Mouse (Mus musculus) stomach, embryonic 15.5 days (tissue): ENCODE results near the gene Ankmy2. TPM values are rescaled to one million over a fixed set of nuclear protein-coding genes. Genes with fewer than 3 reads are reported as not detected.
A peak's percentile ranks its signal among the peaks of the same experiment; 100 is the strongest.
"Not testable (repeated sequence)": the region's sequence is repeated elsewhere in the genome, so short reads cannot be mapped to it uniquely, and the experiment has no call there.

Source experiments
- ATAC-seq: fragments of 200-750 bp; cut with Nextera tagmentation; 2 replicates; pipeline ENCODE4 v1.8.0; 2017; ENCODE audit warnings: low read depth, moderate number of reproducible peaks, moderate TSS enrichment; ENCODE audit not compliant: insufficient read depth, low FRiP score
- H3K27ac ChIP-seq: fragments of 300-500 bp; sonication (generic); 2 replicates; pipeline ENCODE4 v1.5.1; 2015; ENCODE audit warnings: mild to moderate bottlenecking, inconsistent platforms
- H3K27me3 ChIP-seq: fragments of 300-500 bp; sonication (generic); replicated peaks from 2 replicates; pipeline ENCODE4 v1.6.1; 2015; ENCODE audit warnings: inconsistent platforms
- H3K36me3 ChIP-seq: fragments of 300-500 bp; sonication (generic); 2 replicates; pipeline ENCODE4 v1.6.1; 2015; ENCODE audit warnings: inconsistent platforms
- H3K4me1 ChIP-seq: fragments of 300-500 bp; sonication (generic); 2 replicates; pipeline ENCODE4 v1.6.1; 2015; ENCODE audit warnings: inconsistent platforms
- H3K4me2 ChIP-seq: fragments of 300-500 bp; sonication (generic); 2 replicates; pipeline ENCODE4 v1.6.1; 2015; ENCODE audit warnings: mild to moderate bottlenecking, inconsistent platforms
- H3K4me3 ChIP-seq: fragments of 300-500 bp; sonication (generic); replicated peaks from 2 replicates; pipeline ENCODE4 v1.5.1; 2015; ENCODE audit warnings: inconsistent platforms
- H3K9ac ChIP-seq: fragments of 300-500 bp; sonication (generic); 2 replicates; pipeline ENCODE4 v1.6.1; 2015; ENCODE audit warnings: inconsistent platforms
- H3K9me3 ChIP-seq: fragments of 300-500 bp; sonication (generic); 2 replicates; pipeline ENCODE4 v1.6.1; 2016; ENCODE audit warnings: inconsistent platforms
- WGBS: fragments of 180-500 bp; shearing (Covaris S2); methylation state at CpG from one replicate; pipeline ENCODE4 v1.1.7; 2015; 5-methylcytosine and 5-hydroxymethylcytosine counted together
- polyA plus RNA-seq: library from polyadenylated mRNA; unstranded; fragments of >200 nt; fragmentation: Nextera tagmentation; extraction: Ambion mirVana; gene quantifications from 2 replicates; pipeline ENCODE4 v1.2.1, GENCODE M21; 2015

The Ankmy2 gene
- polyA plus RNA-seq, 1 experiment from 2014 or later: 41.3 TPM

DNA sequence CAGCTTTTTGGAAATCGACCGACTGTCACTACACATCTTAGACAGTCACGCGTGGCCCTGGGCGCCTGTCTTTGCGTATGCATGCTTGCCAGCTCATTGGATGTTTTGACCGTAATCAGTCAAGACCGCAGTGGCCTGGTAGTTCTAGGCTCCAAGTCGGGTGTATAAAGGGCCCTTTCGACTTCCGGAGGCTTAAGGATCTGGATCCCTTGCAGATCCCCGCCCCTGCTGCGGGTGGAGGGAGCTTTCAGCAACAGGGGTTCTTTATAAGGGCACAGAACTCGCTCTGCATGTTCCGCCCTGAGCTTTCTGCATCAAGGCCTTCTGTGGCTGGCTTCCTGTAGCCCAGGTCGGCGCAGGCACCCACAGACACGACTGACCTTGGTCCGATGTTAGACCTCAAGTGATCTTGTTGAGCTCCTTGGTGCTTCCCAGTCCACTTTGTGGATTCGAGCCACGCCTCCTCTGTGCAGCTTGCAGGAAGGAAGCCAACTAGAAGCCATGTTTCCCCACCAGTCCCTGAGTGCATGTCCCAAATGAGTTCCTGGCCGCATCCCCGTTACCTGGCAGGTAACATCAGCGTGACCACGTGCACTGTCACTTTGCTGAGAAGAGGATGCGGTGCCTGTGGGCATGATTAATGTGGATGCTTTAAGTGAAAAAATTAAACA is 859 bp downstream of the Ankmy2 start, which contains the start of gene Bzw2:
Bzw2 (minus strand) TSS at position 443 of the 671 bp plus-strand sequence.
- WGBS: 2% methylated on average over 26 of the region's 26 CpGs
- H3K27me3 ChIP-seq: no peaks in the 10 kb centered on the region
- ATAC-seq: peak; percentile 45; the same call in 1 of the 2 replicates

DNA sequence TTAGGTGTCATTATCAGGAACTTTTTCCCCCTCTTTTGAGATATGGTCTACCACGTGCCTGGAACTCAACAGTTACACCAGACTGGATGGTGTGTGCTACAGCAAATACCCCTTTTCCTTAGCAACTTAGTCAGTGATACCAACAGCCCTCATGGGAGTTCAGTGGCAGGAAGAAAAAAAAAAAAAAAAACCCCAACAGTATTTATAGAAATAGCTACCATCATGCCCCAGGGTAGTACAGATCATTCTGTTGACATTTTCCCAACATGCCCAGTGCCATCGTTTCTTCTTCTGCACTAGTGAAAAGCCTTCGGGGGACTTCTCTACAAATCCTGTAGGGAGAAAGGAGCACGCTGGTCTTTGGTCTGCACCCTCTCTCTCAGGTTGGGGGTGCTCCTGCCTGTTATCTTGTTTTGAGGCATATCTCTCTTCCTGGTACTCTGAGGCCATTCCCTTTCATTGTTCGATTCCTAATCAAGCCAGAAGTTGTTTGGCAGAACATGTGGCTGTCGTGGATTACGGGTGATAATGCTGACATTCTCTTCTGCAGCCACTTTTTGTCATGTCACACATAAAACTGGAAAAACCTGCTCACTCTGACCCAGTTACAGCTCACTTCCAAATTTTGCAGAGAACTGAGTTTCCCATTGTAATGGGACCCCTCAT is 7.3 kb downstream of the Ankmy2 start:
- ATAC-seq: no peak
- Histone ChIP-seq H3K27ac (no peak overlapping the region), H3K4me3 (no peak overlapping the region), H3K9me3 (no peaks in the 10 kb centered on the region), H3K36me3 (peaks cover 2% of the 10 kb centered on the region; the same call in 1 of the 2 replicates), H3K4me2 (no peak overlapping the region), H3K4me1 (0 out of 2 replicates have a peak, but pooled peaks cover 2% of the 10 kb centered on the region), H3K27me3 (no peaks in the 10 kb centered on the region), H3K9ac (no peak overlapping the region)
- WGBS: 69% methylated on average over 7 of the region's 7 CpGs

More for the DNA sequence above, 859 bp downstream of the Ankmy2 start, which contains the start of gene Bzw2:
- Histone ChIP-seq H3K9me3 (no peaks in the 10 kb centered on the region), H3K36me3 (no peaks in the 10 kb centered on the region; the same call in 1 of the 2 replicates), H3K4me1 (0 out of 2 replicates have a peak, but pooled peaks cover 5% of the 10 kb centered on the region), H3K4me3 (peak within 1 kb of the TSS; percentile 97), H3K4me2 (peak within 1 kb of the TSS; percentile 80), H3K27ac (peak within 1 kb of the TSS; percentile 94), H3K9ac (peak within 1 kb of the TSS; percentile 54)

DNA sequence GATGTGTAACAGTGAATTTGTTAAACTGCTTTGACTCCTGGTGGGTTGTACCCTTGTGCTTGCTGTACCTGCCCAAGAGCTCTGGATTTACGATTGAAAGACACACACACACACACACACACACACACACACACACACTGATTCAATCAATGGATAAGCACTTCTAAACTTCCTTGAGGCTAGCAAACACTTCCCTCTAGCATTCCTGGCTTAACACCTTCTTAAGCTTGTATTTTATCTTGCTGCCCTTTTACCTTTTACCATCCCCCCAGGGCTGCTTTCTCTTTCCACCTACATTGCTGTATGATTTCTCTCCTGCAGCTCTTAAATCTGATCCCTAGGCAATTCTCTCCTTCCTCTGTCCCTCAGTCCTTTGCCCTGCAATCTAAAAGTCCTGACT is 8.4 kb downstream of the Ankmy2 start:
- ATAC-seq: peak; percentile 47; the same call in 1 of the 2 replicates
- Histone ChIP-seq H3K27me3 (no peaks in the 10 kb centered on the region), H3K9me3 (no peaks in the 10 kb centered on the region), H3K4me3 (no peak overlapping the region), H3K27ac (no peak overlapping the region), H3K36me3 (peaks cover 2% of the 10 kb centered on the region; the same call in 1 of the 2 replicates), H3K4me2 (no peak overlapping the region), H3K4me1 (0 out of 2 replicates have a peak, but pooled peaks cover 2% of the 10 kb centered on the region), H3K9ac (no peak overlapping the region)
- 42% methylated on average over 1 of the region's 1 CpGs for WGBS

DNA sequence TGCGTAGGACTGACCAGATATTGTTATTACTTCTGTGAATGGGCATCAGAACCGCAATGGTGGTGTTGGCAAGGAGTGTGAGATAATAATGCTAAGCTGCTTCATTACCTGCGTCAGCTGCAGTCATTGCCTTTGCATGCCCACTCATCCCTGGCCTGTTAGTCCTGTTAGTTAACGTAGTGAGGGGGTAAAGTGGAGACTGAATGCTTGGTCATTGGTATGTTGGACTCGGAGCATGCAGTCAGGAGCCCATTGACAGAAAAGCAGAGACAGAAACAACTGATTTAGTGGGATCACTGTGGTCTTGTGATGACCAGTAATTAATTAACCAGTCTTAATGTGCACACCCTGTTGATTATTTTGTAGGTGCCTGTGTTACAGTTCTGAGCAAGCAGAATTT is 20.3 kb downstream of the Ankmy2 start:
- H3K4me1 ChIP-seq: no peaks in the 10 kb centered on the region
- no peak for ATAC-seq
- H3K4me2 ChIP-seq: no peak overlapping the region
- no peaks in the 10 kb centered on the region for H3K9me3 ChIP-seq
- no peaks in the 10 kb centered on the region for H3K27me3 ChIP-seq
- WGBS: 90% methylated on average over 5 of the region's 5 CpGs
- H3K27ac ChIP-seq: no peak overlapping the region
- H3K4me3 ChIP-seq: no peak overlapping the region
- peaks cover 21% of the 10 kb centered on the region for H3K36me3 ChIP-seq
- no peak overlapping the region for H3K9ac ChIP-seq

DNA sequence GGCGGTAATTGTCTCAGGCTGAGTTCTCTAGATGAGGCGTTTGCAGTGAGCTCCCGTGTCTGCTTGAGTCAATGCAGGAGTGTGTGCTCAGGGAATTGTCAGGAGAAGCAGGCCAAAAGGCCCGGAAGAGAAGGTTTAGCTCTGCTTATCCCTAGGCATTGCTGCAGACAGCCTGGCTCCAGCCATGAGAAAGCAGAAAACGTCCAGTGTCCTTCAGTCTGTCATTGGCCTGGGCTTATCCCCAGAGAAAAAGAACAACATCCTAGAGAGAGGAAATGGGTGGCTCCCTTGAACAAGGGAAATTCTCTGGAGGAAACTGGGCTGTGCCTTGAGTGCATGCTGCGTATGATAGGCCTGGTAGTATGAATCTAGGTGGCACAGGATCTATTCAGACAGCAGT is 25.7 kb downstream of the Ankmy2 start:
- H3K4me1 ChIP-seq: no peaks in the 10 kb centered on the region
- no peak overlapping the region for H3K27ac ChIP-seq
- no peaks in the 10 kb centered on the region for H3K9me3 ChIP-seq
- ATAC-seq: no peak
- H3K27me3 ChIP-seq: no peaks in the 10 kb centered on the region
- WGBS: 81% methylated on average over 6 of the region's 6 CpGs
- no peak overlapping the region for H3K4me3 ChIP-seq
- peaks cover 31% of the 10 kb centered on the region for H3K36me3 ChIP-seq
- no peak overlapping the region for H3K9ac ChIP-seq
- no peak overlapping the region for H3K4me2 ChIP-seq

DNA sequence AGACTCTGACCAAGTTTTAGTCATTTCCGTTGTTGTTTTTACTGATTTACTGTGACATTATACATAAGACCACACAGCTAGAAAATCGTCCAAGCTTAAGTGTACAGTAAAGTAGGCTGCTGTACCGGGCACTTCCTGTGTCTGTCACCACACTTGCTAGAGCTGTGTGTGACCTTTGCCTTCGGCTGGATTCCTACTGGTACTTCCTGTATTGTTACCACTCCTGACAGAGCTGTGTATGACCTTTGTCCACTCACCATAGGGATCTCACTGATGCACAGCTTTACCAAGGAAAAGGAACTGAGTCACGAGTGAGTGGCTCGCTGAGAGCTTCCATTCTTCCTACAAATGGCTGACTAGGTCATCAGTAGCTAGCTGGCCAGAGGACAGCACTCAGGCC is 30.2 kb downstream of the Ankmy2 start:
- 0 out of 2 replicates have a peak, but pooled peaks have one; percentile 35 for ATAC-seq
- Histone ChIP-seq H3K4me3 (no peak overlapping the region), H3K9me3 (no peaks in the 10 kb centered on the region), H3K27me3 (no peaks in the 10 kb centered on the region), H3K4me2 (no peak overlapping the region), H3K9ac (no peak overlapping the region), H3K27ac (0 out of 2 replicates have a peak overlapping the region, but pooled peaks have one; percentile 1), H3K4me1 (no peaks in the 10 kb centered on the region), H3K36me3 (peaks cover 38% of the 10 kb centered on the region)
- WGBS: 70% methylated on average over 6 of the region's 6 CpGs

DNA sequence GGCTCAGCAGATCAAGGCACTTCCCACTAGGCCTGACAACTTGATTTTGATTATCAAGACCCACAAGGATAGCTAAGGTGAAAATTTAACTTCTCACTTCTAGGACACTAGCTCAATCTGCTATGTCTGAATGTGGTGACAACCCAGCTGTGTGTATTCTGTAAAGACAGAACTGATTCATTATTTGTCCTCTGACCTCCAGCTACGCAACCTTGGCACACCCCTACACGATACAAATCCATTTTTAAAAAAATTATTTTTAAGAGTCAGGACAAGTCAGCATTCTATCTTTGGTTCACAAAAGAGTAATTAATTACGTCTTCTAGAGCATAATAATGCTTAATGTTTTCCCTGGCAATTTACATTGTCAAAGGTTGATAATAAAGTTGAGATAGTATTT is 32.7 kb downstream of the Ankmy2 start:
- no peak overlapping the region for H3K4me3 ChIP-seq
- H3K27me3 ChIP-seq: no peaks in the 10 kb centered on the region
- H3K27ac ChIP-seq: no peak overlapping the region
- no peak for ATAC-seq
- 78% methylated on average over 3 of the region's 3 CpGs for WGBS
- no peak overlapping the region for H3K9ac ChIP-seq
- H3K36me3 ChIP-seq: peaks cover 39% of the 10 kb centered on the region
- H3K4me2 ChIP-seq: no peak overlapping the region
- no peaks in the 10 kb centered on the region for H3K9me3 ChIP-seq
- H3K4me1 ChIP-seq: no peaks in the 10 kb centered on the region

DNA sequence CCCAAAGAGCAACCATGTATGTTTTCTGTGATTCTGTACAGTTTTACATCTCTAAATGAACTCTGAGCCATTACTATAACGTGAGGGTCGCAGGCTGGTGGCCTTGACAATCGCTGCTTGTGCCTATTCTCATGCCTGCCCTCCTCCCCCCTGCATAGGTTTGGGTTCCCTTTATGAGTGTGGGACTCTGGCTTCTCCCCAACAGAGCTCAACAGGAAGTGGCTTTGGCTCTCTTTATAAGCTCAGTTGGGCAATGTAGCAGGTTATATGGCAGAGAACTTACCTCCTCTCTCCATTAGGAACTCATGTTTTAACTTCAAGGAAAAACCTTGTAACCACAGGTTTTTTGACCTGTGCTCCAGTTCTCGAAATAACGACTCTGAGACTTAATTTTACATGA is 33.4 kb downstream of the Ankmy2 start:
- no peaks in the 10 kb centered on the region for H3K4me1 ChIP-seq
- WGBS: 86% methylated on average over 5 of the region's 5 CpGs
- H3K27me3 ChIP-seq: no peaks in the 10 kb centered on the region
- no peak for ATAC-seq
- no peak overlapping the region for H3K27ac ChIP-seq
- H3K9me3 ChIP-seq: no peaks in the 10 kb centered on the region
- H3K9ac ChIP-seq: no peak overlapping the region
- no peak overlapping the region for H3K4me2 ChIP-seq
- H3K4me3 ChIP-seq: no peak overlapping the region
- peaks cover 46% of the 10 kb centered on the region for H3K36me3 ChIP-seq

DNA sequence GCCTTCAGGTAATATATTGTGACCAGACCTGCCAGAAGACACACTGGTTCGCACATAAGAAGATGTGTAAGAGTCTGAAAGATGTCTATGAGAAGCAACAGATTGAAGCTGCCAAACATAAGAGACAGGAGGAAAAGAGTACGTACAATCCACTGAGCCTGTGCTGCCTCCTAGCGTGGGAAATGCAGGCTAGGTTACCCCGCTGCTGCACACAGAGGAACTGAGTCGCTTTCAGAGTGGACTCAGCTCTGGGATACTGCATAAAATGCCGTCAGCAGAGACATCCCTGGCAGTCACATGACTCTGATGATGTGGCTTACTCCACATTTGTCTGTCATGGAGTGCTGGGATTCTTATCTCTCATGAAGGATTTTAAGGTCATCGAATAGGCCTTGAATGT is 38.1 kb downstream of the Ankmy2 start:
- Histone ChIP-seq H3K9me3 (no peaks in the 10 kb centered on the region; the same call in 1 of the 2 replicates), H3K9ac (no peak overlapping the region), H3K4me3 (no peak overlapping the region), H3K27me3 (no peaks in the 10 kb centered on the region), H3K36me3 (peaks cover 61% of the 10 kb centered on the region), H3K4me2 (no peak overlapping the region), H3K4me1 (no peaks in the 10 kb centered on the region), H3K27ac (no peak overlapping the region)
- WGBS: 91% methylated on average over 7 of the region's 7 CpGs
- ATAC-seq: no peak

DNA sequence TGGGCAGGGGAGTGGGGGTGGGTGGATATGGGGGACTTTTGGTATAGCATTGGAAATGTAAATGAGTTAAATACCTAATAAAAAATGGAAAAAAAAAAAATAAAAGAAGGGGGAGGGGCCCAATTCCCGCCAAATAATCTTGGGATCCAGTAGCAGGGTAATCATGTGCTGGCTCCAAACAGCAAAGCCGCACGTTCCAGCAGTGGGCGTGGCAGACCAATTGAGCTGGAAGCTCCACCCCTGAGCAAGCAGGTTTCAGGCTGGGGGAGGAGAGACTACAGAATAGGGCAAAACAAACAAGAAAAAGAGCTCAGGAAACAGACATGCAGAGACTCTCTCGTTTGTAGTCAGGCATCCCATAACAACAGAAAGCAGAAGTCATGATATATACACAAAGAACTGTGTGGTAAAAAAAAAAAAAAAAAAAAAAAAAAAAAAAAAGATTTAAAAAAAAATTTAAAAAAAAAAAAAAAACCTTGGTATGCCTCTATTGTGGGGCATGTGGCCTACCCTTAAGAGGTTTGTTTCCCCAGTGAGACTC is 48.7 kb downstream of the Ankmy2 start:
- not testable (repeated sequence) for H3K27ac ChIP-seq, H3K4me1 ChIP-seq, H3K9ac ChIP-seq, H3K9me3 ChIP-seq, ATAC-seq, H3K4me3 ChIP-seq, H3K27me3 ChIP-seq, H3K36me3 ChIP-seq, H3K4me2 ChIP-seq
- 56% methylated on average over 5 of the region's 5 CpGs for WGBS

DNA sequence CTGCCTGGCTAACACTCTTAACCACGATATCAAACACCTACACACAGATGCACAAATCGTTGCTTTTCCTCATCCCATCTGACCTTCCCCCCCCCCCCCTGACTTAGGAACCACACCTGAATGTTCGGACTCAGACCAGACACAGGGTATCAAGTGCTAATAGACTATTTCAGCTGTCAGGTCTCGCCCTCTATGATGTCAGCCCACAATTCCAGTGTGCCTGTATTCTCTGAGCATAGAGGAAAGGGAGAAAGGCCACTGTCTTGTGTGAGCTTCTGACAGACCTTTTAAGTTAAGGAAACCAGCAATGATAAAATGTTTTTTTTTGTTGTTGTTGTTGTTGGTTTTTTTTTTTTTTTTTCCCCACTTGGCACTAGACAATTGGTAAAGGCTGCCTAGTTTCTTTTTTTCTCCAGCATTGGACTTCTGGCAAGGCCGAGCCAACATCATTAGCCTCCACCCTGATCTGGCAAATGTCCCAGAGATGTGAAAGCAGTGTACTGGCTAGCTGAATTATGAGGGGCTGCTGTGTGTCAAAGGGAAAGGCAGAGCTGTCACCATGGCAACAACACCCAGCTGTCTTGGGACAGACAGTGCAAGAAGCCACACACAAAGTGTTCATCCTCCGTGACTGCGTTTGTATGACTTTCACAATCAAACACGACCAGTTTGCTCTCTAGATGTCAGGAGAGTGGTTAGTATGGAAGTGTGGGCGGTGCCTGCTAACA is 50.3 kb downstream of the Ankmy2 start:
- WGBS: 48% methylated on average over 9 of the region's 9 CpGs
- peak; percentile 77; the same call in 1 of the 2 replicates for ATAC-seq
- no peak overlapping the region; the same call in 1 of the 2 replicates for H3K4me3 ChIP-seq
- no peaks in the 10 kb centered on the region for H3K27me3 ChIP-seq
- no peaks in the 10 kb centered on the region for H3K9me3 ChIP-seq
- H3K9ac ChIP-seq: no peak overlapping the region
- peak overlapping the region; percentile 36 for H3K4me2 ChIP-seq
- H3K36me3 ChIP-seq: no peaks in the 10 kb centered on the region
- no peak overlapping the region for H3K27ac ChIP-seq
- no peaks in the 10 kb centered on the region for H3K4me1 ChIP-seq
